Mouse (Mus musculus): ENCODE measurements around the gene Gm2115. TPM values are rescaled to one million over a fixed set of nuclear protein-coding genes. Genes with fewer than 3 reads are reported as not detected.

The Gm2115 gene
- polyA plus RNA-seq, 1 experiment: 0.29 TPM

- 89% methylated on average over 3 of the region's 3 CpGs for WGBS
- no peak for DNase-seq (ENCODE audit: low read depth, low spot score)
Observed at GRCm38 (mm10) chr7:84620956-84621355, 92.2 kb downstream of the Gm2115 start.

GRCm38 (mm10) chr7:84623718-84624117 lies 95.0 kb downstream of the Gm2115 start:
- 99% methylated on average over 4 of the region's 4 CpGs for WGBS
- DNase-seq (ENCODE audit: low read depth, low spot score): no peak

DNA sequence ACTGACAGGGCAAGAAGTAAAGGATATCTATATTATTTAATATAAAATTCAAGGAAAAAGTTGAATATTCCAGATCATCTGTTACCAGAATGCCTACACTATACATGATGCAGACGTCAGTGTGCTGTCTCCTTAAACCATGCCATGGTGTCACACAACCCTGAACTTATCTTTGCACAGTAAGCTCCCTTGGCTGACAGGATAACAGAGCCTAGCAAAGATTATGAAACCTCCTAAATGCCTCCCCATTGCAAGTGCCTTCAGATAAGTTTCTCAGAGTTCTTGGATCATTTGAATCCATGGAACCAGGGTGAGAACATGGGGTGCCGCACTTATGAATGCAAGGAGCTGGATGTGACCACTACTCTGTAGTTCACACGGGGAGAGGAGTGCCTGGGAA lies 103.1 kb downstream of the Gm2115 start:
- WGBS: 98% methylated on average over 3 of the region's 3 CpGs
- no peak for DNase-seq (ENCODE audit: low read depth, low spot score)

Other genes starting within 250 kb of the Gm2115 start
- 0.46 and 0.70 TPM in 2 replicates for gene Arnt2, start 118.8 kb upstream of the Gm2115 start, polyA plus RNA-seq (2012; rRNA removed)
- 10.8 and 15.2 TPM in 2 replicates for gene Fah, start 77.8 kb downstream of the Gm2115 start, polyA plus RNA-seq (2012; rRNA removed)
- 76.0 and 99.6 TPM in 2 replicates for gene Zfand6, start 161.0 kb downstream of the Gm2115 start, polyA plus RNA-seq (2012; rRNA removed)

Data from large intestine, adult 2 months (tissue).